Mouse (Mus musculus) brain, embryonic 18.5 days (tissue): Measurements from ENCODE around the gene Tas2r122.
"Not testable (repeated sequence)": the region's sequence is repeated elsewhere in the genome, so short reads cannot be mapped to it uniquely, and the experiment has no call there.

Experiments
- DNase-seq: peaks from one replicate; pipeline ENCODE4 v3.0.0-alpha.2; 2012; ENCODE audit warnings: low read depth, low spot score

The Tas2r122 gene

DNA sequence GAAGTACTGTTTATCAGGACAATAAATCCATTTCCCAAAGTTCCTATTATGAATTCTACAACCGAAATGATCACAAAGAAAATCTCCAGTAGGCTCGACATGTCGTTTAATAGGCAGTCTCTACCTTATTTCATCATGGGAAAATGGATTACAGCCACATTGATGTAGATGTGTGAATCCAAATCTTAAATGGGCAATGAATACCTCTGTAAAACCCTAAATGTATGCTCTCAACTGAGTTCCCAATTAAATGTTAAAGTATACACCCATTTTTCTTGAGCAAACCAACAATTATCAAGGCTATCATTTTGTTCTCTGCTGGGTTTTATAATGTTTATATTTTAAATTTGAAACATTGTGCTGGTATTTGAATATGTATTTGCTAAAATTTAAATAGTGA lies at the start of gene Tas2r122:
Tas2r122 (minus strand) TSS at position 101 of the 400 bp plus-strand sequence.
- no peak for DNase-seq

DNA sequence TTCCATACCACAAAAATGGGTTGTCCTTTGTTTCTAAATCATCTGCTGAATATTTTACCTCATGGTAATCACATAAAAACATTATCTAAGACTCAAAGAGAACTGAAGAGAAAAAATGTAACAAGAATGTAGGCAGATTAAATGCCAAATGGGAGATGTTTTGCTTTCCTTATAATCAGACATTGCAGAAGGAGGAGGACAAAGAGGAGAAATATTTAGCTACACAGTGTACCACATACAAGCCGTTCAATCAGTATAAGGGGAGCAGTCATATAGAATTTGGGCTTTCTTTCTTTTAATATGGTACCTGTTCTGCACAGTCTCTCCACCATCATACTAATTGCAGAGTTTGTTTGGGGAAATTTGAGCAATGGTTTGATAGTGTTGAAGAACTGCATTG lies 42.7 kb upstream of the Tas2r122 start, which contains the start of gene Tas2r124:
Tas2r124 (plus strand) TSS at position 301 of the 400 bp plus-strand sequence.
- DNase-seq, result no peak

DNA sequence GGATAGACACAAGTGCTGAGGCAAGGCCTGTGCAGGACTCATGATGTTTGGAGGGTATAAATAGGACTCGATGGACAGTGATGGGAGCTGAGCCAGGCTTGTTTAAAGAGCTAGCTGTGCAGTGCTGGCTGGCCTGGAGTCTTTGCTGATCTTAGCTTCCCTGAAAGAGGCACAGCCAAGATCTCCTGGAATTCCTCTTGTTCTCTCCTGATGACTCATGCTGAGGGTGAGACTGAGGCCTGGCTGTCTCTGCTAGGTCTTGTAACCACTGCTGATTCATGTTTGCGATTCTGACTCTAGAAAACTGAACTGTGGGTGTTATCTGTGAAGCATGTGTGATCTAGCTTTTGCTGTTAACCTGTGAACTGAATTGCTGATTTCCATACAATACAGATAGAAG lies 38.5 kb upstream of the Tas2r122 start:
- no peak for DNase-seq

- DNase-seq, result no peak
These were observed 26.2 kb upstream of the Tas2r122 start, which contains the start of gene Tas2r115 for GRCm38 (mm10) chr6:132737935-132738334. Gene Tas2r115 (minus strand): TSS chr6:132738035.

DNA sequence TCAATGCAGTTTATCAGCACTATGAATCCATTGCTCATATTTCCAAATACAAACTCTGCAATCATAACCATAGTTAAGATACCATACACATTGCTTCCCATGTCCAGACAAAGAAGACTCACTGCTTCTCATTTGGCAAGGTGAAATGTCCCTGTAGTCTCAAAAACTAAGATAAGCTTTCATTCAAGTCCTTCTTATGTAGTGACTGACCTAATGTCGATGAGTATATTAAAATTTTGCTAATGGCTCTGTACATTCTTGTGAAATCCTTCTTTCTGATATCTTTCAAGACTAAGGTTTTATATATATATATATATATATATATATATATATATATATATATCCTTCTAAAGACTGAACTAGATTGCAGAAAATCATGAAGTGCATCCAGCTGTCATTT lies 10.8 kb downstream of the Tas2r122 start, which contains the start of gene Tas2r121:
Tas2r121 (minus strand) TSS at position 101 of the 400 bp plus-strand sequence.
- DNase-seq, result no peak

GRCm38 (mm10) chr6:132691596-132691995 lies 20.1 kb downstream of the Tas2r122 start:
- not testable (repeated sequence) for DNase-seq
